ENCODE assay signal across 8 mouse cellular contexts in the genomic region with DNA sequence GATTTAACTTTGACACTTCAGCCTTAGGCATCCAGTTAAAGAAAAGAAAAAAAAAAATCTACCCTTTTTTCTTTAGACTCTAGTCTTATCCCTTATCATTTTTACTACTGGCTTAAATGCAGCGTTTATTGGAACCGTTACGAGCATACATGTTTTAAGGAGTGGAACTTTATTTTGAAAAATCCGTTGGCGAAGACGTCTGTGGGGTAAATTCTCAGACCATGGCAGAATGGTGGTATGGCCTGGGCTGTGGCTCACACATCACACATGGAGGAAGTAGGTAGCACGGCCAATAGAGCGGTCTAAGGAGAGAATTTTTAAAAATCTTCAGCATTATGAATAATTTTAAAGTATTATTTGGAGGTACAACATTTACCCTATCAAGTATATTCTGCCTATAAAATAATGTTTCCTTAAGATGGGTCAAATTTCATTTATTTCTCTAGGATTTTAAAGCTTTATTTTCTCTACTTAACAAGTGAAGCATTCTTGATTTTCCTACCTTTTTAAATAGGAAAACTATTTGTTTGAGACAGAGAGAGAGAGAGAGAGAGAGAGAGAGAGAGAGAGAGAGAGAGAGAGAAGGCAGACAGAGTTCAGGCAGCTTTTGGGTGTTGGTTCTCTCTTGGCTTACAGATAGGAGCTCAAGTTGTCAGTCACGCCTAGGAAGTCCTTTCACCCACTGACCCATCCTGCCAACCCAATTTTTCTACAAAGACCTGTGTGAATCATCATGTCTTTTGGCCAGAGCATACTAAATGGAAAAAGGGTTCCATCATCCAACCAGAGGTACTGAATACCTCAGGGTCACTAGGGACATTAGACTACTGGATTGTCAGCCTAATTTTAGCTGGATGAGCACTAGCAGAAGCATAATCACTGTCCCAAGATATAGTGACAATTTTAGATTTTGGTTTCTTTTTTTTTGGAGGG. TPM values are rescaled to one million over a fixed set of nuclear protein-coding genes. Genes with fewer than 3 reads are reported as not detected.
DNase-seq lines count a peak whose midpoint lies in the region; ATAC-seq and TF ChIP-seq lines count a peak whose summit lies in the region.

No protein-coding gene starts in this region.

- no peak for DNase-seq in layer of hippocampus, adult 2 months (ENCODE audit: low spot score in 2 of 2)
- DNase-seq in layer of hippocampus, postnatal 25 days (ENCODE audit: extremely low spot score in 1 of 2, low spot score in 1 of 2) = no peak
- DNase-seq in urinary bladder, postnatal 25 days (ENCODE audit: low spot score) = no peak
- no peak for DNase-seq in lung, postnatal 14 days

- no peak for ATAC-seq in hindbrain, embryonic 15.5 days (ENCODE audit: low FRiP score, low read depth)
- ATAC-seq in midbrain, embryonic 16.5 days = no peak
- ATAC-seq in frontal cortex, adult (ENCODE audit: low TSS enrichment) = no peak

- peak overlapping the region; percentile 58 for H3K9ac ChIP-seq in hindbrain, embryonic 15.5 days
- H3K9ac ChIP-seq in midbrain, embryonic 16.5 days (ENCODE audit: low read depth, low read length) = peak overlapping the region; percentile 68

- peak overlapping the region; percentile 96 for H3K4me2 ChIP-seq in hindbrain, embryonic 15.5 days
- peak overlapping the region; percentile 82 for H3K4me2 ChIP-seq in midbrain, embryonic 16.5 days (ENCODE audit: low read length)

- peaks cover 3% of the 10 kb centered on the region; the same call in 1 of the 2 replicates for H3K4me1 ChIP-seq in brown adipose tissue, adult 24 weeks (ENCODE audit: control insufficient read depth, insufficient read depth, insufficient read length, low read length)
- H3K4me1 ChIP-seq in hindbrain, embryonic 15.5 days (replicated peaks) = peaks cover 27% of the 10 kb centered on the region
- peaks cover 18% of the 10 kb centered on the region for H3K4me1 ChIP-seq in midbrain, embryonic 16.5 days (ENCODE audit: control insufficient read depth, insufficient read depth, low read length)

- no peak for TF ChIP-seq CTCF in layer of hippocampus, adult 2 months (conservative IDR thresholded peaks at IDR 0.05)

- 38% methylated on average over 9 of the region's 9 CpGs for WGBS in hindbrain, embryonic 15.5 days
- 32% methylated on average over 9 of the region's 9 CpGs for WGBS in midbrain, embryonic 16.5 days

- peak overlapping the region; percentile 98 for H3K27ac ChIP-seq in layer of hippocampus, adult 2 months
- peak overlapping the region; percentile 92 for H3K27ac ChIP-seq in brown adipose tissue, adult 24 weeks (replicated peaks; ENCODE audit: low read depth, low read length)
- H3K27ac ChIP-seq in hindbrain, embryonic 15.5 days (replicated peaks) = peak overlapping the region; percentile 94
- H3K27ac ChIP-seq in midbrain, embryonic 16.5 days (ENCODE audit: low read length) = peak overlapping the region; percentile 97

- peak overlapping the region; percentile 72 for H3K4me3 ChIP-seq in layer of hippocampus, adult 2 months
- H3K4me3 ChIP-seq in brown adipose tissue, adult 24 weeks (ENCODE audit: insufficient read depth, low read depth, low read length) = peak overlapping the region; percentile 72
- H3K4me3 ChIP-seq in hindbrain, embryonic 15.5 days = peak overlapping the region; percentile 93
- H3K4me3 ChIP-seq in midbrain, embryonic 16.5 days (ENCODE audit: low read depth, low read length) = peak overlapping the region; percentile 68

- H3K36me3 ChIP-seq in hindbrain, embryonic 15.5 days = peaks cover 7% of the 10 kb centered on the region
- 0 out of 2 replicates have a peak, but pooled peaks cover 3% of the 10 kb centered on the region for H3K36me3 ChIP-seq in midbrain, embryonic 16.5 days (ENCODE audit: control insufficient read depth, insufficient read depth, low read length)

- H3K27me3 ChIP-seq in hindbrain, embryonic 15.5 days = no peaks in the 10 kb centered on the region
- no peaks in the 10 kb centered on the region for H3K27me3 ChIP-seq in midbrain, embryonic 16.5 days (ENCODE audit: control insufficient read depth, insufficient read depth, low read depth, low read length)

- no peaks in the 10 kb centered on the region for H3K9me3 ChIP-seq in hindbrain, embryonic 15.5 days
- no peaks in the 10 kb centered on the region for H3K9me3 ChIP-seq in midbrain, embryonic 16.5 days (replicated peaks; ENCODE audit: control insufficient read depth, low read length, poor library complexity, severe bottlenecking)

RNA-seq across cellular contexts. Expression of a gene that starts 1.7 kb away (rescaled TPM):
- 10 to 100 TPM; 37.4 to 38.1 TPM for total RNA-seq in layer of hippocampus, adult 2 months (2021)
- total RNA-seq in layer of hippocampus, postnatal 25 days (2021) = 10 to 100 TPM; 37.3 to 37.7 TPM
- 25.5 and 40.4 TPM in 2 replicates for polyA plus RNA-seq in brown adipose tissue, adult 24 weeks (2012; ENCODE audit: insufficient read depth, insufficient read length, missing spikeins)
- 18.3 and 19.0 TPM in 2 replicates for polyA plus RNA-seq in hindbrain, embryonic 15.5 days (2015; fragmentation: Nextera tagmentation; extraction: Ambion mirVana)
- polyA plus RNA-seq in midbrain, embryonic 16.5 days (2015; fragmentation: Nextera tagmentation; extraction: Ambion mirVana) = 19.5 and 21.3 TPM in 2 replicates

RNA-seq across cellular contexts. Expression of a gene that starts 10.5 kb away (rescaled TPM):
- 1 to 10 TPM; 8.1 to 8.8 TPM for total RNA-seq in layer of hippocampus, adult 2 months (2021)
- 1 to 10 TPM; 8.1 to 8.7 TPM for total RNA-seq in layer of hippocampus, postnatal 25 days (2021)
- 9.4 and 13.7 TPM in 2 replicates for polyA plus RNA-seq in brown adipose tissue, adult 24 weeks (2012; ENCODE audit: insufficient read depth, insufficient read length, missing spikeins)
- 20.7 and 22.4 TPM in 2 replicates for polyA plus RNA-seq in hindbrain, embryonic 15.5 days (2015; fragmentation: Nextera tagmentation; extraction: Ambion mirVana)
- 20.1 and 23.0 TPM in 2 replicates for polyA plus RNA-seq in midbrain, embryonic 16.5 days (2015; fragmentation: Nextera tagmentation; extraction: Ambion mirVana)

RNA-seq across cellular contexts. Expression of a gene that starts 17.2 kb away (rescaled TPM):
- 10 to 100 TPM; 90.0 to 93.4 TPM for total RNA-seq in layer of hippocampus, adult 2 months (2021)
- 10 to 100 TPM; 60.0 to 67.5 TPM for total RNA-seq in layer of hippocampus, postnatal 25 days (2021)
- polyA plus RNA-seq in brown adipose tissue, adult 24 weeks (2012; ENCODE audit: insufficient read depth, insufficient read length, missing spikeins) = not detected in 2 replicates
- 18.9 and 19.8 TPM in 2 replicates for polyA plus RNA-seq in hindbrain, embryonic 15.5 days (2015; fragmentation: Nextera tagmentation; extraction: Ambion mirVana)
- 27.7 and 28.1 TPM in 2 replicates for polyA plus RNA-seq in midbrain, embryonic 16.5 days (2015; fragmentation: Nextera tagmentation; extraction: Ambion mirVana)

RNA-seq across cellular contexts. Expression of a gene that starts 26.8 kb away (rescaled TPM):
- 1 to 10 TPM; 1.6 to 2.5 TPM for total RNA-seq in layer of hippocampus, adult 2 months (2021)
- total RNA-seq in layer of hippocampus, postnatal 25 days (2021) = 1 to 10 TPM; 1.8 to 2.2 TPM
- polyA plus RNA-seq in brown adipose tissue, adult 24 weeks (2012; ENCODE audit: insufficient read depth, insufficient read length, missing spikeins) = not detected in 2 replicates
- 5.1 and 5.9 TPM in 2 replicates for polyA plus RNA-seq in hindbrain, embryonic 15.5 days (2015; fragmentation: Nextera tagmentation; extraction: Ambion mirVana)
- polyA plus RNA-seq in midbrain, embryonic 16.5 days (2015; fragmentation: Nextera tagmentation; extraction: Ambion mirVana) = 4.3 and 4.8 TPM in 2 replicates

RNA-seq across cellular contexts. Expression of a gene that starts 37.7 kb away (rescaled TPM):
- 100 to 1,000 TPM; 231 to 240 TPM for total RNA-seq in layer of hippocampus, adult 2 months (2021)
- 100 to 1,000 TPM; 217 to 249 TPM for total RNA-seq in layer of hippocampus, postnatal 25 days (2021)
- polyA plus RNA-seq in brown adipose tissue, adult 24 weeks (2012; ENCODE audit: insufficient read depth, insufficient read length, missing spikeins) = 99.9 and 101 TPM in 2 replicates
- polyA plus RNA-seq in hindbrain, embryonic 15.5 days (2015; fragmentation: Nextera tagmentation; extraction: Ambion mirVana) = 293 and 294 TPM in 2 replicates
- polyA plus RNA-seq in midbrain, embryonic 16.5 days (2015; fragmentation: Nextera tagmentation; extraction: Ambion mirVana) = 298 and 301 TPM in 2 replicates

Comparison
In these comparisons a context has a peak if more than half of its experiments do, and no peak if none do; other contexts are left out.
1. RNA of a gene that starts 17.2 kb away (polyA plus RNA-seq): 27.7 to 28.1 TPM in midbrain, embryonic 16.5 days and 18.9 to 19.8 TPM in hindbrain, embryonic 15.5 days; not detected in brown adipose tissue, adult 24 weeks; every median in the first group is over 10 times any median in the second.
2. Peak in every context shown above with its lines, with median percentiles within 50 percentile points of each other: H3K27ac ChIP-seq and H3K4me3 ChIP-seq.